Mouse (Mus musculus): Measurements from ENCODE around the gene Svop.

DNA sequence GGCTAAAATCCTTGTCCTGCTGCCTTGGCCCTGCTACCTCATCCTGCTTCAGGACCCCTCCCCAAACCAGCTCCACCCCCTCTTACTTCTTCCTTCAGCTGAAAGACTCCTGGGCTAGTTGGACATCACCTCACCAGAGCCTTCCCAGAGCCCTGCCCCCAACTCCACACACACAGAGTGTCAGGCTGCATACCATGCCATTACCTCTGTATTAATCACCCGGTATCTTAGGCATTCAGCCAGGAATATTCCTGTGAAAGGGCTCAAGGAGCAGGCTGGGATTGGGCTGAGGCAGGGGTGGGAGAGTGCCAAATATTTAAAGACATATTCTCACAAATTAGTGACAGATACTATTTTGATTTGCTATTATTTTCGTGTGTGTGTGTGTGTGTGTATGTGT lies 94.9 kb downstream of the Svop start:
- no peak for TF ChIP-seq CTCF (IDR thresholded peaks at IDR 0.05 in 2 of 3, conservative IDR thresholded peaks at IDR 0.05 in 1 of 3; ENCODE audit: control insufficient read depth in 1 of 3, insufficient read depth in 1 of 3, low read depth in 2 of 3, low read length in 3 of 3, poor library complexity in 1 of 3, severe bottlenecking in 1 of 3)
- no peak for TF ChIP-seq ZKSCAN1 (IDR thresholded peaks at IDR 0.05; ENCODE audit: low read depth, low read length)
- TF ChIP-seq POLR2A (IDR thresholded peaks at IDR 0.05; ENCODE audit: control insufficient read depth in 1 of 2, insufficient read depth in 1 of 2, low read depth in 1 of 2, low read length in 2 of 2, poor library complexity in 1 of 2), result no peak
- no peak for TF ChIP-seq ZNF384 (IDR thresholded peaks at IDR 0.05; ENCODE audit: low read depth, low read length)
- no peak for TF ChIP-seq CHD1 (IDR thresholded peaks at IDR 0.05; ENCODE audit: low read depth, low read length)
- TF ChIP-seq MAFK (IDR thresholded peaks at IDR 0.05; ENCODE audit: borderline replicate concordance, low read depth, low read length), result no peak
- TF ChIP-seq EP300 (IDR thresholded peaks at IDR 0.05; ENCODE audit: low read depth in 1 of 2, low read length in 2 of 2), result no peak
- TF ChIP-seq SMC3 (IDR thresholded peaks at IDR 0.05; ENCODE audit: low read depth, low read length), result no peak
- no peak for TF ChIP-seq E2F4 (IDR thresholded peaks at IDR 0.05; ENCODE audit: borderline replicate concordance, low read depth, low read length)
- no peak for TF ChIP-seq POLR2AphosphoS2 (IDR thresholded peaks at IDR 0.05; ENCODE audit: low read length)
- no peak for TF ChIP-seq UBTF (IDR thresholded peaks at IDR 0.05; ENCODE audit: borderline replicate concordance, insufficient read depth, low read depth, low read length)
- no peak for TF ChIP-seq ZC3H11A (IDR thresholded peaks at IDR 0.05; ENCODE audit: low read depth, low read length)
- no peak for TF ChIP-seq ETS1 (IDR thresholded peaks at IDR 0.05; ENCODE audit: low read depth, low read length)
